Mouse (Mus musculus) adrenal gland, adult (tissue): Measurements from ENCODE around the gene Rnf167.
A peak's percentile ranks its signal among the peaks of the same experiment; 100 is the strongest.

ENCODE experiments used
- DNase-seq, 2 experiments: peaks; one replicate each; pipeline ENCODE4 v3.0.0; 2022 to 2023; ENCODE audit warnings: low spot score in 1 of 2; ENCODE audit not compliant: inconsistent age in 2 of 2

Rnf167 gene

DNA sequence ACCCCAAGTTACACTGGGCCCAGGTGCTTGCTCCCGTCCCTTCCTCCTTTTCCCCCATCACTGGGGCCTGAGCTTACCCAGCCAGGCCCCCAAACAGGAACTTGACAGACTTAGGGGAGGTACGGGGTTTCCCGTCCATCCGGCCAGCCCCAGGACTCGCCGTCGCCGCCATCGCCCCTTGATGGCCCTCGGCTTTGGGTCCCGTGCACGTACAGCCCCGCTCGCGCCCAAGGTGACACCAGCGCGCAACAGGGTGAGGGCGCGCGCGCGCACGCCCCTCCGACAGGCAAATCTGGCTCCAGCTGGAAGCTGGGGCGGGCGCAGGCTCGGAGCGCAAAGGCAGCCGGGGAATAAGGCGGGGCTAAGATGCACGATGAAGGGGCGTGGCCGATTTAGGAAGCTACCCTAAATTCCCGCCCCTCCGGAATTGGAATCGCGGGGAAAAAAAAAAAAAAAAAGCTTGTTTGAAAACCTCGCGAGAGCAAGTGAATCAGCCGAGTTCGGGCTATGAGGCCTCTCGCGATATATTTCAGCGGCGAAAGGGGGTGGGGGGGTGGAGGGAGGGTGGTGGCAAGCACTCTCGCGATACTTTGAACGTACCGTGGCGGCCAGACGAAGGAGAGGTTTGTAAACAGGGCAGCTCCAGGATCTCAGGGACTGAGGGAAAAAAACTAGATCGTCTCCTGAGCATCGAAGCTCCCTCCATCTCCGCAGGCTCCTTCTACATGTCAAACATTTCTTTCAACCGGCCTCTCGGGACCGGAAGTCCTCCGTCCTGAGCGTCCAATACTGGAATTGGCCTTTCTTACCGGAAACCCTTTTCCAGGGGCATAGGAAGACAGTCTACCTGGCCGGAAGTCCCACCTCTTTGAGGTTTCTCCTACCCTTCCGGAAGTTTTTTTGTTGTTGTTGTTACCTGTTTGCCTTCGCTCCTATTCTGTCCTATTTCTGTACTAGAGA lies at the start of gene Rnf167, which contains the start of gene Slc25a11:
Rnf167 (plus strand) TSS at position 545 of the 960 bp plus-strand sequence.
Slc25a11 (minus strand) TSS at position 789 of the 960 bp plus-strand sequence.
- peak; percentile 97 to 98 for DNase-seq

GRCm38 (mm10) chr11:70597301-70597700 lies 49.7 kb upstream of the Rnf167 start:
- no peak for DNase-seq

GRCm38 (mm10) chr11:70598451-70598953 lies 48.5 kb upstream of the Rnf167 start:
- no peak for DNase-seq

- DNase-seq: peak; percentile 76 to 92
Observed at GRCm38 (mm10) chr11:70605024-70605566, 41.9 kb upstream of the Rnf167 start.

DNA sequence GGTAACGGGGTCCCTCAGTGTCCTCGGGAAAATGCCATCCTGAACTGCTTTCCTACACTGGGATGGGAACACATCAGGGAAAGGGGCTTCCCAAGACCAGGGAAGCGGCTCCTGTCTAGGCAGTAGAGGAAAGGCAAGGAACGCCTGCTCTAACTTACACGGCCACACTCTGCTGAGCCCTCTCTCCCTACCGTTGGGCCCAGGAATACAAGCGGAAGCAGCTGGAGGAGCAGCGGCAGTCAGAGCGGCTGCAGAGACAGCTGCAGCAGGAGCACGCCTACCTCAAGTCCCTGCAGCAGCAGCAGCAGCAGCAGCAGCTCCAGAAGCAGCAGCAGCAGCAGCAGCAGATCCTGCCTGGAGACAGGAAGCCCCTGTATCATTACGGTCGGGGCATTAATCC lies 40.3 kb upstream of the Rnf167 start:
- DNase-seq: no peak

DNA sequence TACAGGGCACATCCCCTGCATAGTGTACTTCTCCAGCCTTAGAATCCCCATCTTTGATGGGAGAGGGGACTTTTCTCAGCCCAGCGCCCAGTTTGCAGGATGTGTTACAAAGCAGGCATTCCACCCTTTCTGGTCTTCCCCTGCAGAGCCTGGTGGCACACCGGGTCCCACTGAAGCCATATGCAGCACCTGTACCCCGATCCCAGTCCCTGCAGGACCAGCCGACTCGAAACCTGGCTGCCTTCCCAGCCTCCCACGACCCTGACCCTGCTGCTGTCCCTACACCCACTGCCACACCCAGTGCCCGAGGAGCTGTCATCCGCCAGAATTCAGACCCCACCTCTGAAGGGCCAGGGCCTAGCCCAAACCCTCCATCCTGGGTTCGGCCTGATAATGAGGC lies 39.4 kb upstream of the Rnf167 start:
- DNase-seq: no peak

- peak in 1 of 2 experiments; percentile 48 for DNase-seq
Observed at GRCm38 (mm10) chr11:70608381-70609066, 38.5 kb upstream of the Rnf167 start.

GRCm38 (mm10) chr11:70610752-70611151 lies 36.3 kb upstream of the Rnf167 start:
- DNase-seq: no peak

DNA sequence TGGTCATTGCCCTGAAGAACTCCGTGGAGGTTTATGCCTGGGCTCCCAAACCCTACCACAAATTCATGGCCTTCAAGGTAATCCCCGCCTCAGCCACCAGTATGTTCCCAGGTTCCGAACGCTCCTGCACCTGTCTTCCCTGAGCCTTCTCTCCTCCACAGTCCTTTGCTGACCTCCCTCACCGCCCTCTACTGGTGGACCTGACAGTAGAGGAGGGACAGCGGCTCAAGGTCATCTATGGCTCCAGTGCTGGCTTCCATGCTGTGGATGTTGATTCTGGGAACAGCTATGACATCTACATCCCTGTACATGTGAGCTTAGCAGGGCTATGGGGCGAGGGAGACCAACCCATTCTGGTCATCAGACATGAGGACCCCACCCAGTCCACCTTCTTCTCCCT lies 34.5 kb upstream of the Rnf167 start:
- DNase-seq: peak in 1 of 2 experiments; percentile 56

GRCm38 (mm10) chr11:70615074-70615473 lies 32.0 kb upstream of the Rnf167 start:
- DNase-seq: peak; percentile 69 to 87

- no peak for DNase-seq
Observed at GRCm38 (mm10) chr11:70615516-70616093, 31.4 kb upstream of the Rnf167 start, which contains the start of gene 4930544D05Rik. 4930544D05Rik (plus strand) TSS chr11:70615848.

DNA sequence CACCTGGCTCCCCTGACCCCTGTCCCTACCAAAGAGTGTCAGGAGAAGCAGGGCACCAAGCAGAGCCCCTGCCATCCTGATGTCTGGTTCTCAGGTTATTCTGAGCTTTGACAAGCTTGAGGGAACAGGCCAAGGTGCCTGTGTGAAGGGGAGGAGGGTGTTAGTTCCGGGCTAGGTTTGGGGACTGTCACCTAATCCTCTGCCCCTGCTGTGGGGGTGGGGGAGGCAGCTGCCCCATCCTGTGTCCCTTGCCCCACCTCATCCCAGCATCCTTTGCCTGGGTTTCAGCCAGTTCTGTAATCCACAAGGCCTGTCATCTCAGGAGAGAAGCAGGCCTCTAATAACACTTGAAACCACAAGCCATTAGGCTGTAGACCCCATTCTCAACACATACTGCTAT lies 27.9 kb upstream of the Rnf167 start, which contains the start of gene Chrne:
Chrne (minus strand) TSS at position 116 of the 400 bp plus-strand sequence.
- no peak for DNase-seq

GRCm38 (mm10) chr11:70621972-70622814 lies 24.8 kb upstream of the Rnf167 start:
- no peak for DNase-seq

GRCm38 (mm10) chr11:70623053-70623742 lies 23.8 kb upstream of the Rnf167 start:
- peak in 1 of 2 experiments; percentile 79 for DNase-seq

- peak; percentile 30 to 72 for DNase-seq
Observed at GRCm38 (mm10) chr11:70625473-70625872, 21.6 kb upstream of the Rnf167 start.

DNA sequence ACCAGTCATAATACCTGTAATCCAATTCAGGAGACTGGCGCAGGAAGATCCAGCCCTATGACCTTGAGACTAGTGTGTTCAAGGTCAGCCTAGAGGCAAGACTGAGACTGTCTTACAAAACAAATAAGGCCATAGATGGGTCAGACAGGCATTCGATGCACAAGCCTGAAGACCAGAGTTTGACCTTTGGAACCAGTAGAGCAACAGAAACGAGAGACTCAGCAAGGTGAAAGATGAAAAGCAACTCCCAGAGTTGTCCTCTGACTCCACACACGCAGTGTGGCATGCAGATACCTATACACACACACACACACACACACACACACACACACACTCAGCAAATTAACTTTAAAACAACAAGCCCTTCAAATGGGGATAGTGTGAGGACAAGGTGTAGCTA lies 20.2 kb upstream of the Rnf167 start:
- DNase-seq: no peak

DNA sequence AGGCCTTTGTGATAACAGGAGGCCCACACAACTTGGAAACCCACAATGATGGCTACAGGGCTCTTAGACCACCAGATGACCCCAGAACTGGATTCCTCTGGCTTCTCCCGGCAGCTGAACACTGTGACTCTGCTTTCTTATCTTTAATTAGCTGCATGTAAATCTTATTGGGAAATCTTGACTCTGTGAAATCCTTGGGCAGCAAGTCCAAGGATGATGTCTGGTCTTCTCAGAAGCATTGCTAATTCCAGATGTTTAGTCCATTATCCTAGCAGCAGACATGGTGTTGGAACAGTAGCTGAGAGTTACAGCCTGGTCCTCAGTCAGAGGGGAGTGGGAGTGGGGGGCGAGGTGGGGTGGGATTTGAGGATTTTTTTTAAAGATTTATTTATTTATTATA lies 18.6 kb upstream of the Rnf167 start:
- peak in 1 of 2 experiments; percentile 69 for DNase-seq

- peak in 1 of 2 experiments; percentile 50 for DNase-seq
Observed at GRCm38 (mm10) chr11:70629557-70629956, 17.5 kb upstream of the Rnf167 start.

DNA sequence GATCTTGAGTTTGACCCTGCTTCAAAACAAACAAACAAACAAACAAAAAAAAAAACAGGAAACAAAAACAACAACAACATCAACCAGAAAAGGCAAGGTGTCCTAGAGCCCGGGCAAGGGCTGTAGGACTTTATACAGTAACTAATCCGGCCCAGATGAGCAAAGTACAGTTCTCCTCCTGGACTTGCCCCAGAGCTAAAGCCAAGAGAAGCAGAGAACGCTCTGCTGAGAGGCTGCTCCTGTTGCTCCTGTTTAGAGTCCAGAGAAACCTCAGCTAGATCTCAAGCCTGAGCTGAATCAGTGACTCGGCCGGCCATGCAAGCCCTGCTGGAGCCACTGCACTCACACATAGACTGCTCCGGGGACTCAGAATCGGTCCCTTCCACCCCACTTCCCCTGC lies 16.9 kb upstream of the Rnf167 start:
- no peak for DNase-seq
